Mouse (Mus musculus) forebrain, embryonic 13.5 days (tissue): ENCODE results near the gene Aldh1a1. TPM values are rescaled to one million over a fixed set of nuclear protein-coding genes. Genes with fewer than 3 reads are reported as not detected.
"Not testable (repeated sequence)": the region's sequence is repeated elsewhere in the genome, so short reads cannot be mapped to it uniquely, and the experiment has no call there.

Source experiments
- ATAC-seq: fragments of 200-750 bp; cut with Nextera tagmentation; 2 replicates; pipeline ENCODE4 v1.8.0; 2017
- H3K27ac ChIP-seq: fragments of 300-500 bp; sonication (generic); 2 replicates; pipeline ENCODE4 v1.5.1; 2015; ENCODE audit warnings: inconsistent platforms, mild to moderate bottlenecking, moderate library complexity
- H3K27me3 ChIP-seq: fragments of 300-500 bp; sonication (generic); 2 replicates; pipeline ENCODE4 v1.6.1; 2015; ENCODE audit warnings: mild to moderate bottlenecking, inconsistent platforms
- H3K36me3 ChIP-seq: fragments of 300-500 bp; sonication (generic); 2 replicates; pipeline ENCODE4 v1.6.1; 2015; ENCODE audit warnings: mild to moderate bottlenecking, inconsistent platforms; ENCODE audit not compliant: poor library complexity, severe bottlenecking
- H3K4me1 ChIP-seq: fragments of 300-500 bp; sonication (generic); 2 replicates; pipeline ENCODE4 v1.6.1; 2015; ENCODE audit warnings: inconsistent platforms
- H3K4me2 ChIP-seq: fragments of 300-500 bp; sonication (generic); 2 replicates; pipeline ENCODE4 v1.6.1; 2015; ENCODE audit warnings: inconsistent platforms, mild to moderate bottlenecking, moderate library complexity
- H3K4me3 ChIP-seq: fragments of 300-500 bp; sonication (generic); 2 replicates; pipeline ENCODE4 v1.5.1; 2015; ENCODE audit warnings: mild to moderate bottlenecking, inconsistent platforms
- H3K9ac ChIP-seq: fragments of 300-500 bp; sonication (generic); 2 replicates; pipeline ENCODE4 v1.6.1; 2015; ENCODE audit warnings: mild to moderate bottlenecking, inconsistent platforms
- H3K9me3 ChIP-seq: fragments of 300-500 bp; sonication (generic); replicated peaks from 2 replicates; pipeline ENCODE4 v1.6.1; 2016; ENCODE audit warnings: inconsistent platforms
- WGBS: fragments of 180-500 bp; shearing (Covaris S2); methylation state at CpG from one replicate; pipeline ENCODE4 v1.1.7; 2015; 5-methylcytosine and 5-hydroxymethylcytosine counted together
- polyA plus RNA-seq: library from polyadenylated mRNA; unstranded; fragments of >200 nt; fragmentation: Nextera tagmentation; extraction: Ambion mirVana; gene quantifications from 2 replicates; pipeline ENCODE4 v1.2.1, GENCODE M21; 2015

Aldh1a1 gene
- polyA plus RNA-seq, 1 experiment from 2014 or later = 0.15 TPM

- no peak for ATAC-seq
- Histone ChIP-seq H3K27ac (no peak overlapping the region), H3K36me3 (no peaks in the 10 kb centered on the region), H3K4me1 (no peaks in the 10 kb centered on the region), H3K4me2 (no peak overlapping the region), H3K27me3 (no peaks in the 10 kb centered on the region), H3K9ac (no peak overlapping the region), H3K9me3 (no peaks in the 10 kb centered on the region), H3K4me3 (no peak overlapping the region)
- WGBS = 91% methylated on average over 3 of the region's 3 CpGs
These were observed 24.0 kb downstream of the Aldh1a1 start for GRCm38 (mm10) chr19:20516481-20516880.

DNA sequence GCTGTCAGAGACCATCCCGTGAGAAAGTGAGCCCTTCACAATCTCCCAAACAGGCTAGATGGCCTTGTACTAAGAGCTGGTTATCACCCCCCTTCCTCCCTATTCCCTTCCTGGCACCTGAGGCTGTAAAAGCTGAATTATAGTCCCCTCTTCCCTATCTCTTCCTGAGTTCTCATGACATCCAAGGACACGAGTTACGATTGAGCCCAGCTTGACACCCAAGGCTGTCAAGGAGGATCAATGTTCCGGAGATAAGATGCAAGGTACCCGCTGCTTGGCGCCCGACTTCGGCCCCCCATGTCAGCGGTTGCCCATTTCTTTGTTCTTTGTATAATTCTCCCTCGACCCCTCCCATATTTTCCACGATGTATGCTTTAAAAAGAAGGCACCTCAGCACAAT lies 36.6 kb downstream of the Aldh1a1 start:
- H3K4me3 ChIP-seq, H3K4me2 ChIP-seq, H3K4me1 ChIP-seq, H3K27ac ChIP-seq, H3K9me3 ChIP-seq, H3K27me3 ChIP-seq, ATAC-seq, H3K9ac ChIP-seq, H3K36me3 ChIP-seq: not testable (repeated sequence)
- WGBS = 93% methylated on average over 11 of the region's 11 CpGs

DNA sequence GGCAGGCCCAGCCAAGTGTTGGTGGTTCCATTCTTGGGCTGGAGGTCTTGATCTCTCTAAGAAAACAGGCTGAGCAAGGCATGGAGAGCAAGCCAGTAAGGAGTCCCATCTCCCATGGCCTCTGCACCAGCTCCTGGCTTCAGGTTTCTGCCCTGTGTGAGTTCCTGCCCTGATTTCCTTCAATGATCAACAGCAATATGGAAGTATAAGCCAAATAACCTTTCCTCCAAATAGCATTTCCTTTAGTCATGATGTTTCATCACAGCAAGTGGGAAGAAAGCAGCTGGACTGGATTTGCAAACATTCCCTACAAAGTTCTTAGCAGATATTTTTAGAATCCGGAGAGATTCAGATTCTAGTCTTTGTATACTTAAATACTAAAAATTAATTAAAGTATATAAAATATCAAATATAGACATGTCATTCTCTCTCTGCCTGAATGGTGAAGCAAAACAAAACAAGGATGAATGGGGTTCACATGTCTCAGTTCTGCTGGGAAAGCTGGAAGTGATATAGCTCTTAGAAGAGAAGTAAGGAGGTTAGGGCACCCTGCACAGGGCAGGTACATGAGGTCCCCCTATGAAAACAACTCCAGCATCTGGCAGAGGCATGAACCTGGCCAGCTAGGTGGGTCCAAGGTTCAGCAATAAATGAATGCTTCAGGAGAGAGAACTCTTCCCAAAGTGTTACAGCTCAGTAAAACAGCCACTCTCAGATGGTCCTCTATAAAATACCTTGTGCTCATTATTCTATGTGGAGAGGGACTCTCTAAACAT lies 37.6 kb downstream of the Aldh1a1 start:
- no peaks in the 10 kb centered on the region for H3K36me3 ChIP-seq
- H3K27ac ChIP-seq = no peak overlapping the region
- no peak overlapping the region for H3K4me2 ChIP-seq
- no peaks in the 10 kb centered on the region for H3K9me3 ChIP-seq
- no peak overlapping the region for H3K4me3 ChIP-seq
- 92% methylated on average over 1 of the region's 1 CpGs for WGBS
- no peak for ATAC-seq
- no peaks in the 10 kb centered on the region for H3K4me1 ChIP-seq
- H3K9ac ChIP-seq = no peak overlapping the region
- H3K27me3 ChIP-seq = no peaks in the 10 kb centered on the region

DNA sequence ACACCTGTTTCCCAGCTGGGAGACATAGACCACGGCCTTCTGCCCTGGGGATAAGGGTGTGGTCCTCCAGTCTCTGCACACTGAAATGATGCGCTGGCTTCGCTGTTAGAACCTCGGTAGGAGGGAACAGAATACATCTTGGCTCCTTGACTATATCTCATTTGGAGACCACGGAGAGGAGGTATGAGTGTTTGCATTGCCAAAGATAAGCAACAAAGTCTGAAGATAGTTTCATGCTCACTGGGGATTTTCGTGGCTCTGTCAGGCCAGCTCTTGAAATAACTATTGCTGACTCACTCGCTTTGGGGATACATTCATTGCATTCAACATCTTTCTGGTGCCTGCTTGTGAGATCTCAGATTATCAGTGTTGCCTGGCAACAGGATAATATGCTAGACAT lies 44.0 kb downstream of the Aldh1a1 start:
- H3K36me3 ChIP-seq = no peaks in the 10 kb centered on the region
- no peaks in the 10 kb centered on the region for H3K4me1 ChIP-seq
- H3K27ac ChIP-seq = no peak overlapping the region
- H3K4me3 ChIP-seq = no peak overlapping the region
- no peaks in the 10 kb centered on the region for H3K27me3 ChIP-seq
- H3K9ac ChIP-seq = no peak overlapping the region
- H3K9me3 ChIP-seq = no peaks in the 10 kb centered on the region
- WGBS = 86% methylated on average over 7 of the region's 7 CpGs
- no peak for ATAC-seq
- H3K4me2 ChIP-seq = no peak overlapping the region

DNA sequence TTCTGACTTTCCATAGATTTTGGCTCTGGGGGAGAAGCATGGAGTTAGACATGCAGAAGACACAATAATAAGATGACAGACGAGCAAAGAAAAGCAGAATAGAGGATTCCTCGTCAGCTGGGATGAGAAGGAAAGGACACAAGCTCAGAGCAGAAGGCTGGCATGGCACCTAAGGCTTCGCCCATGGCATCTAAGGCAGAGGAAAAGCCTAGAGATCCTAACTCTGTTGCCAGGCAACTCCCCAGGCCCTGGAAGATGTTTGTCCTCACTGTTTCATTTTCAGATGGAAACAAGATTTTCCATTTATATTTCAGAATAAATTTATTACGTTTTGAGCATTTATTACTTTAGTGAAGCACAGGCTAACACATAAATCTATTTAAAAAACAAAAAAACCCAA lies 48.5 kb downstream of the Aldh1a1 start:
- Histone ChIP-seq H3K4me2 (no peak overlapping the region), H3K4me1 (no peaks in the 10 kb centered on the region), H3K27ac (no peak overlapping the region), H3K4me3 (no peak overlapping the region), H3K9me3 (no peaks in the 10 kb centered on the region), H3K36me3 (no peaks in the 10 kb centered on the region), H3K9ac (no peak overlapping the region), H3K27me3 (no peaks in the 10 kb centered on the region)
- 60% methylated on average over 4 of the region's 4 CpGs for WGBS
- no peak for ATAC-seq

DNA sequence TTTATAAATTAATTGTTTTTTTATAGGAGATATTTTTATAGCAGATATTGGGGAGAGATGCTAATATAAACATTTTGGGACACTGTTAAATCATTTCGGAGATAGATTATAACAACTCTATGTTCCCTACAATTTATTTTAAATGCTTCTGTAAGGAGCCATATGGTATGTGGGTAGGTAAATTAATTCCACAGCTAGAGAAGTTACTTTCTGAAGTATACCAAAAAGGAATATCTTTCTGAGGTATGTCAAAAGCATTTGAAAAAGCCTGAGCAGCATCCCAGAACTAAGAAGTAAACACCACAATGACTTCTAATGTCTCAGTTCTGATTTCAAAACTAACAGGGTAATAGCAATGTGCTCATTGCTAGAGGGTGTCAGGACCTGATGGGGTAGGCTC lies 49.4 kb downstream of the Aldh1a1 start:
- Histone ChIP-seq H3K9ac (no peak overlapping the region), H3K4me2 (no peak overlapping the region), H3K9me3 (no peaks in the 10 kb centered on the region), H3K27ac (no peak overlapping the region), H3K4me3 (no peak overlapping the region), H3K4me1 (no peaks in the 10 kb centered on the region), H3K27me3 (no peaks in the 10 kb centered on the region), H3K36me3 (no peaks in the 10 kb centered on the region)
- no peak for ATAC-seq
- WGBS = 91% methylated on average over 1 of the region's 1 CpGs

- ATAC-seq = no peak
- H3K27ac ChIP-seq = no peak overlapping the region
- H3K4me2 ChIP-seq = no peak overlapping the region
- H3K4me1 ChIP-seq = no peaks in the 10 kb centered on the region
- H3K4me3 ChIP-seq = no peak overlapping the region
- no peaks in the 10 kb centered on the region for H3K9me3 ChIP-seq
- H3K27me3 ChIP-seq = no peaks in the 10 kb centered on the region
- no peak overlapping the region for H3K9ac ChIP-seq
- no peaks in the 10 kb centered on the region for H3K36me3 ChIP-seq
- 8% methylated on average over 1 of the region's 1 CpGs for WGBS
These were observed 51.3 kb downstream of the Aldh1a1 start for GRCm38 (mm10) chr19:20543816-20544215.

DNA sequence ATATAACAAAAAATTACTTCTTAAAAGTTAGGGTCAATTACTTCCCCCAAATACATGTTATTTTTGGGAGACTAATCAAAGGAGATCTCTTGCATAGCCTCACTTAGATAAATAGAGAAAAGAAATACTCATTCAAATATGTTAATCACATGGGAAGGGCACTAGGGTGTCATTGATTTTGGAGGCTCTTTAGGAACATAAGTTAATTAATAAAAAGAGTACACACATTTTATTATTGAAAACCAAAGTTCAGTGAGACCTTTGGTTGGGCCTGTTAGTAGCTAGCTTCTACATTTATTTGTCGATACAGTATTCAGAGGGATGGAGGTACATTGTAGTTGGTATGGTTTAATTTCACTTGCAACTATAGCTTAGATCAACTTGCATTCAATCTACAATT lies 52.4 kb downstream of the Aldh1a1 start:
- no peak overlapping the region for H3K27ac ChIP-seq
- H3K4me3 ChIP-seq = no peak overlapping the region
- no peaks in the 10 kb centered on the region for H3K27me3 ChIP-seq
- no peak for ATAC-seq
- no peaks in the 10 kb centered on the region for H3K9me3 ChIP-seq
- H3K36me3 ChIP-seq = no peaks in the 10 kb centered on the region
- H3K4me2 ChIP-seq = no peak overlapping the region
- no peaks in the 10 kb centered on the region for H3K4me1 ChIP-seq
- H3K9ac ChIP-seq = no peak overlapping the region
- WGBS = 94% methylated on average over 1 of the region's 1 CpGs

GRCm38 (mm10) chr19:20547025-20547424 lies 54.5 kb downstream of the Aldh1a1 start:
- no peak overlapping the region for H3K4me2 ChIP-seq
- H3K27me3 ChIP-seq = no peaks in the 10 kb centered on the region
- H3K9ac ChIP-seq = no peak overlapping the region
- H3K27ac ChIP-seq = no peak overlapping the region
- H3K4me3 ChIP-seq = no peak overlapping the region
- WGBS = 88% methylated on average over 3 of the region's 3 CpGs
- ATAC-seq = no peak
- H3K4me1 ChIP-seq = no peaks in the 10 kb centered on the region
- H3K36me3 ChIP-seq = no peaks in the 10 kb centered on the region
- H3K9me3 ChIP-seq = no peaks in the 10 kb centered on the region

- Histone ChIP-seq H3K9ac (no peak overlapping the region), H3K4me3 (no peak overlapping the region), H3K27me3 (no peaks in the 10 kb centered on the region), H3K9me3 (no peaks in the 10 kb centered on the region), H3K27ac (no peak overlapping the region), H3K36me3 (no peaks in the 10 kb centered on the region), H3K4me2 (no peak overlapping the region), H3K4me1 (no peaks in the 10 kb centered on the region)
- 100% methylated on average over 1 of the region's 1 CpGs for WGBS
- ATAC-seq = no peak
These were observed 56.9 kb downstream of the Aldh1a1 start for GRCm38 (mm10) chr19:20549409-20549808.

- Histone ChIP-seq H3K4me1 (no peaks in the 10 kb centered on the region), H3K4me3 (no peak overlapping the region), H3K27me3 (no peaks in the 10 kb centered on the region), H3K27ac (no peak overlapping the region), H3K9ac (no peak overlapping the region), H3K36me3 (no peaks in the 10 kb centered on the region), H3K9me3 (no peaks in the 10 kb centered on the region), H3K4me2 (no peak overlapping the region)
- 100% methylated on average over 1 of the region's 1 CpGs for WGBS
- no peak for ATAC-seq
These were observed 62.9 kb downstream of the Aldh1a1 start for GRCm38 (mm10) chr19:20555365-20555764.

DNA sequence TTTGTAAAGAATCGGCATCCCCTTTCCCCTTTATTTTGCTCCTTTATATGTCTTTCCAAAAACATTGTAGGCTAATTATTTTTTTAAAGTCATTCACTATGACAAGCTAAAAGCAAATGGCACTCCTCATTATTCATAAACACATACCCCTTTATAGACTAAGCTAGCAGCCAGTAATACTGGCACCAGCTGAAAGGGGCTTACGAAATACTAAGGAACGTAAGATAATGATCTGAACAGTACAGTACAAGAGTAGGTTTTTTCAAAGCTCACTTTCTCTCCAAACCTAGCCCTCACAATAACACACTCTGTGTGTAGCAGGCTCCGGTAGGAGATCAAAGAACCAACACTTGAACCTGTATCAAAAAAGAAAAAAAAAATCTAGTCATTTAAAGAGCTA lies 64.7 kb downstream of the Aldh1a1 start:
- Histone ChIP-seq H3K9ac (no peak overlapping the region), H3K4me1 (no peaks in the 10 kb centered on the region), H3K27ac (no peak overlapping the region), H3K4me3 (no peak overlapping the region), H3K36me3 (no peaks in the 10 kb centered on the region), H3K9me3 (no peaks in the 10 kb centered on the region), H3K27me3 (no peaks in the 10 kb centered on the region), H3K4me2 (no peak overlapping the region)
- ATAC-seq = peak; percentile 75; the same call in 1 of the 2 replicates
- 49% methylated on average over 4 of the region's 4 CpGs for whole genome bisulfite sequencing

DNA sequence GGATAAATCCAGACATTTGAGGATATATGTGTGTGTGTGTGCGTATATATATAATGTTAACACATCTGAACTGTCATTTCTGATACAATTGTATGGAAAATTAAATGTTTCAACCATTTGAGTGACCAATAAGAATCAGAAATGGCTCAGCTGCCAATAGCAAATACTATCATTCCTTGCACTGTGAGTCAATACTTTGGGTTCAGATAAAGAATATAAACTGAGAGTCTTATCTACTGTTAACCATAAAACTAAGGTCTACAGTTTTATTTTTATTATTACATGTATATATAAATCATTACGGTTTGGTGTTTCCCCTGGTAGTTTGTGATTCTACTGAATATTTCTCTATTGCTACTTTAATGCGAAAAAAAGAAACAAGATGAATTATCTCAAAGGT lies 65.6 kb downstream of the Aldh1a1 start:
- Histone ChIP-seq H3K4me2 (no peak overlapping the region), H3K9me3 (no peaks in the 10 kb centered on the region), H3K4me3 (no peak overlapping the region), H3K36me3 (no peaks in the 10 kb centered on the region), H3K4me1 (no peaks in the 10 kb centered on the region), H3K27me3 (no peaks in the 10 kb centered on the region), H3K27ac (no peak overlapping the region), H3K9ac (no peak overlapping the region)
- ATAC-seq = no peak
- WGBS = 94% methylated on average over 3 of the region's 3 CpGs
